Mouse (Mus musculus) CH12.LX (cell line): ENCODE results near the gene Il16. TPM values are rescaled to one million over a fixed set of nuclear protein-coding genes. Genes with fewer than 3 reads are reported as not detected.

Experiments
- DNase-seq: peaks from one replicate; pipeline ENCODE4 v3.0.0-alpha.2; 2013; ENCODE audit errors: extremely low read depth
- H3K27ac ChIP-seq: 2 replicates; pipeline ENCODE4 v1.5.1; 2012; ENCODE audit warnings: low read depth, mild to moderate bottlenecking, control low read depth, moderate library complexity; ENCODE audit not compliant: insufficient read depth
- H3K27me3 ChIP-seq: replicated peaks from 2 replicates; pipeline ENCODE3; 2012; ENCODE audit warnings: inconsistent platforms
- H3K36me3 ChIP-seq, 2 experiments: replicated peaks in 1 of 2; 2 replicates each; pipeline versions ENCODE3 to v1.6.1; 2012; ENCODE audit warnings: inconsistent platforms in 1 of 2, low read length in 1 of 2, mild to moderate bottlenecking in 1 of 2, mixed read lengths in 1 of 2, moderate library complexity in 1 of 2; ENCODE audit not compliant: control insufficient read depth in 1 of 2, insufficient read depth in 1 of 2
- H3K4me1 ChIP-seq, 2 experiments: 2 replicates each; pipeline ENCODE4 v1.6.1; 2012; ENCODE audit warnings: inconsistent platforms in 1 of 2, moderate library complexity in 1 of 2; ENCODE audit not compliant: insufficient read depth in 2 of 2, control insufficient read depth in 1 of 2
- H3K4me2 ChIP-seq: 2 replicates; pipeline ENCODE4 v1.6.1; 2012; ENCODE audit warnings: low read depth, mild to moderate bottlenecking, control low read depth; ENCODE audit not compliant: poor library complexity, insufficient read depth, severe bottlenecking
- H3K4me3 ChIP-seq, 3 experiments: fragments of 150-350 bp in 1 of 3; sonication (generic) in 1 of 3; replicated peaks in 1 of 3; 2 replicates each; pipeline versions ENCODE3 to v1.5.1; 2011 to 2012; ENCODE audit warnings: low read depth in 2 of 3, low read length in 2 of 3, mild to moderate bottlenecking in 2 of 3, moderate library complexity in 2 of 3, control low read depth in 1 of 3, improper control_type of control experiment in 1 of 3, inconsistent platforms in 1 of 3, mixed read lengths in 1 of 3; ENCODE audit not compliant: poor library complexity in 1 of 3
- H3K79me2 ChIP-seq: replicated peaks from 2 replicates; pipeline ENCODE4 v1.6.1; 2012; ENCODE audit warnings: mild to moderate bottlenecking, moderate library complexity; ENCODE audit not compliant: control insufficient read depth, poor library complexity, insufficient read depth, severe bottlenecking; ENCODE audit errors: extremely low read depth
- H3K9ac ChIP-seq: 2 replicates; pipeline ENCODE4 v1.6.1; 2012; ENCODE audit warnings: low read depth, mild to moderate bottlenecking, control low read depth, moderate library complexity; ENCODE audit not compliant: insufficient read depth
- H3K9me3 ChIP-seq: replicated peaks from 2 replicates; pipeline ENCODE3; 2012; ENCODE audit warnings: low read length, inconsistent platforms, mixed read lengths
- BHLHE40 ChIP-seq: IDR thresholded peaks from 2 replicates; pipeline ENCODE4 v1.6.1; 2011; ENCODE audit warnings: mild to moderate bottlenecking, low read depth, low read length, improper control_type of control experiment
- CHD1 ChIP-seq: IDR thresholded peaks from 2 replicates; pipeline ENCODE4 v1.6.1; 2012; ENCODE audit warnings: low read depth, low read length, improper control_type of control experiment, inconsistent platforms
- CHD2 ChIP-seq: IDR thresholded peaks from 2 replicates; pipeline ENCODE4 v1.6.1; 2011; ENCODE audit warnings: low read length, improper control_type of control experiment
- CTCF ChIP-seq, 2 experiments: IDR thresholded peaks in 1 of 2; conservative IDR thresholded peaks in 1 of 2; 2 replicates each; pipeline ENCODE4 v1.5.1; 2011 to 2012; ENCODE audit warnings: low read depth in 2 of 2, low read length in 2 of 2, improper control_type of control experiment in 1 of 2, inconsistent platforms in 1 of 2, mild to moderate bottlenecking in 1 of 2, moderate library complexity in 1 of 2
- E2F4 ChIP-seq: IDR thresholded peaks from 2 replicates; pipeline ENCODE4 v1.6.1; 2011; ENCODE audit warnings: low read depth, low read length, improper control_type of control experiment; ENCODE audit not compliant: insufficient replicate concordance
- ELF1 ChIP-seq: IDR thresholded peaks from 2 replicates; pipeline ENCODE4 v1.6.1; 2014; ENCODE audit warnings: low read depth, mild to moderate bottlenecking, inconsistent platforms, low read length, improper control_type of control experiment
- EP300 ChIP-seq: IDR thresholded peaks from 2 replicates; pipeline ENCODE4 v1.6.1; 2011; ENCODE audit warnings: low read length, improper control_type of control experiment
- ETS1 ChIP-seq: conservative IDR thresholded peaks from 2 replicates; pipeline ENCODE4 v1.6.1; 2012; ENCODE audit warnings: low read depth, mild to moderate bottlenecking, inconsistent platforms, low read length, improper control_type of control experiment, moderate library complexity
- GABPA ChIP-seq: IDR thresholded peaks from 2 replicates; pipeline ENCODE4 v1.6.1; 2012; ENCODE audit warnings: low read depth, low read length, improper control_type of control experiment, inconsistent platforms; ENCODE audit not compliant: insufficient replicate concordance
- IRF4 ChIP-seq: IDR thresholded peaks from 2 replicates; pipeline ENCODE4 v1.6.1; 2014; ENCODE audit warnings: low read depth, mild to moderate bottlenecking, inconsistent platforms, low read length, improper control_type of control experiment
- JUN ChIP-seq: IDR thresholded peaks from 2 replicates; pipeline ENCODE4 v1.6.1; 2011; ENCODE audit warnings: low read depth, mild to moderate bottlenecking, low read length, improper control_type of control experiment, moderate library complexity; ENCODE audit not compliant: insufficient read depth
- JUND ChIP-seq: conservative IDR thresholded peaks from 2 replicates; pipeline ENCODE4 v1.6.1; 2011; ENCODE audit warnings: low read depth, low read length, improper control_type of control experiment
- KAT2A ChIP-seq: IDR thresholded peaks from 2 replicates; pipeline ENCODE4 v1.6.1; 2012; ENCODE audit warnings: low read length, improper control_type of control experiment, inconsistent platforms; ENCODE audit not compliant: insufficient replicate concordance
- MAX ChIP-seq: IDR thresholded peaks from 2 replicates; pipeline ENCODE4 v1.6.1; 2011; ENCODE audit warnings: low read length, improper control_type of control experiment
- MAZ ChIP-seq: IDR thresholded peaks from 2 replicates; pipeline ENCODE4 v1.6.1; 2012; ENCODE audit warnings: low read depth, mild to moderate bottlenecking, inconsistent platforms, low read length, improper control_type of control experiment, moderate library complexity
- MEF2A ChIP-seq: IDR thresholded peaks from 2 replicates; pipeline ENCODE4 v1.6.1; 2014; ENCODE audit warnings: low read depth, mild to moderate bottlenecking, inconsistent platforms, low read length, improper control_type of control experiment, borderline replicate concordance
- MXI1 ChIP-seq: IDR thresholded peaks from 2 replicates; pipeline ENCODE4 v1.6.1; 2011; ENCODE audit warnings: mild to moderate bottlenecking, low read depth, low read length, improper control_type of control experiment
- MYC ChIP-seq: IDR thresholded peaks from 2 replicates; pipeline ENCODE4 v1.6.1; 2011; ENCODE audit warnings: low read depth, mild to moderate bottlenecking, improper control_type of control experiment, low read length
- NELFE ChIP-seq: IDR thresholded peaks from 2 replicates; pipeline ENCODE4 v1.6.1; 2011; ENCODE audit warnings: low read depth, low read length, improper control_type of control experiment
- NRF1 ChIP-seq: IDR thresholded peaks from 2 replicates; pipeline ENCODE4 v1.6.1; 2014; ENCODE audit warnings: low read depth, mild to moderate bottlenecking, inconsistent platforms, low read length, improper control_type of control experiment, moderate library complexity
- POLR2A ChIP-seq: IDR thresholded peaks from 2 replicates; pipeline ENCODE4 v1.6.1; 2011; ENCODE audit warnings: low read depth, mild to moderate bottlenecking, improper control_type of control experiment, low read length
- POLR2AphosphoS2 ChIP-seq: IDR thresholded peaks from 2 replicates; pipeline ENCODE4 v1.6.1; 2011; ENCODE audit warnings: low read depth, low read length, improper control_type of control experiment
- RAD21 ChIP-seq: IDR thresholded peaks from 2 replicates; pipeline ENCODE4 v1.6.1; 2011; ENCODE audit warnings: low read depth, mild to moderate bottlenecking, low read length, improper control_type of control experiment, moderate library complexity
- RCOR1 ChIP-seq: conservative IDR thresholded peaks from 2 replicates; pipeline ENCODE4 v1.6.1; 2012; ENCODE audit warnings: low read depth, mild to moderate bottlenecking, inconsistent platforms, low read length, improper control_type of control experiment
- SIN3A ChIP-seq: IDR thresholded peaks from 2 replicates; pipeline ENCODE4 v1.6.1; 2012; ENCODE audit warnings: low read length, improper control_type of control experiment, inconsistent platforms
- SMC3 ChIP-seq: IDR thresholded peaks from 2 replicates; pipeline ENCODE4 v1.6.1; 2011; ENCODE audit warnings: low read depth, low read length, improper control_type of control experiment
- TBP ChIP-seq: conservative IDR thresholded peaks from 2 replicates; pipeline ENCODE4 v1.6.1; 2011; ENCODE audit warnings: low read depth, low read length, improper control_type of control experiment
- TCF12 ChIP-seq: IDR thresholded peaks from 2 replicates; pipeline ENCODE4 v1.6.1; 2014; ENCODE audit warnings: low read depth, mild to moderate bottlenecking, inconsistent platforms, low read length, improper control_type of control experiment
- USF1 ChIP-seq: IDR thresholded peaks from 2 replicates; pipeline ENCODE4 v1.6.1; 2014; ENCODE audit warnings: low read depth, mild to moderate bottlenecking, inconsistent platforms, low read length, improper control_type of control experiment
- ZC3H11A ChIP-seq: IDR thresholded peaks from 2 replicates; pipeline ENCODE4 v1.6.1; 2012; ENCODE audit warnings: low read depth, mild to moderate bottlenecking, inconsistent platforms, low read length, improper control_type of control experiment
- ZKSCAN1 ChIP-seq: IDR thresholded peaks from 2 replicates; pipeline ENCODE4 v1.6.1; 2012; ENCODE audit warnings: low read depth, inconsistent platforms, low read length, improper control_type of control experiment, borderline replicate concordance
- ZMIZ1 ChIP-seq: IDR thresholded peaks from 2 replicates; pipeline ENCODE4 v1.6.1; 2012; ENCODE audit warnings: low read depth, mild to moderate bottlenecking, inconsistent platforms, low read length, improper control_type of control experiment
- ZNF384 ChIP-seq: IDR thresholded peaks from 2 replicates; pipeline ENCODE4 v1.6.1; 2012; ENCODE audit warnings: low read depth, low read length, improper control_type of control experiment, inconsistent platforms
- dilution Hi-C: fragments of 300-500 bp; cut with MboI; formaldehyde crosslinking; loops from 2 replicates; pipeline ENCODE4 v1.14.3; 2020; ENCODE audit warnings: low sequenced_read_pairs; ENCODE audit not compliant: extremely low pct_unique_long_range_greater_than_20kb, extremely low pct_ligation_motif_present
- in situ Hi-C: fragments of 300-500 bp; cut with MboI; formaldehyde crosslinking; loops from 3 replicates; pipeline ENCODE4 v1.14.3; 2019; ENCODE audit warnings: low sequenced_read_pairs, low pct_ligation_motif_present, low pct_unique_long_range_greater_than_20kb, mixed read lengths
- polyA plus RNA-seq: library from polyadenylated mRNA; unstranded; fragments of >175 nt; gene quantifications from 2 replicates; pipeline ENCODE4 v1.2.1, GENCODE M21; 2012; ENCODE audit warnings: low read depth; ENCODE audit not compliant: insufficient read length
- total RNA-seq, 2 experiments: library from RNA; depleted of rRNA; stranded (reverse); fragments of 300-350 nt in 1 of 2; fragments of >200 nt in 1 of 2; gene quantifications; 2 replicates each; pipeline ENCODE4 v1.2.3; 2012 to 2014

The Il16 gene
- total and polyA plus RNA-seq, 3 experiments = 39.8 to 62.1 (median 55.5) TPM

DNA sequence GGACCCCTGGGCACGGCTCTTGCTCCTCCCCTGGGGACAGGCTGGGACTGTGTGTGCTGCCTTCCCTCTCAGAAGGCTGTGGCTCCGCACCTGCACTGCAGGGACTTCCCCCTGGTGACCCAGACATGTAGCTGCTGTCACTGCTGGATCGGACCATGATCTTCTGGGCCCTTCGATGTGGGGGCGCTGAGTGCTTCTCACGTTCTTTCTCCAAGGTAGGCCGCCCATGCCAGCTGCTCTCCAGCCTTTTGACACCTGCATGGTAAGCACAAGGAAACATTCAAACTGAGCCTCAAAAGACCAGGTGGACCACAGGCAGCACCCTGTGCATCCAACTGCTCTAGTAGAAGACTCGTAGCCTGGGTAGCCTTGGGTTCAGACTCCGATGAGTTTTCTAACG is 84.5 kb downstream of the Il16 start:
- Histone ChIP-seq H3K36me3 (peaks cover 0 to 2% of the 10 kb centered on the region in 2 experiments), H3K4me3 (peak overlapping the region in 2 of 3 experiments; percentile 24 to 35), H3K4me1 (peaks cover 19 to 62% of the 10 kb centered on the region in 2 experiments), H3K4me2 (peak overlapping the region; percentile 18; the same call in 1 of the 2 replicates), H3K79me2 (no peaks in the 10 kb centered on the region), H3K9ac (no peak overlapping the region), H3K9me3 (peaks cover 14% of the 10 kb centered on the region)
- TF ChIP-seq POLR2A (no peak), KAT2A (no peak), ETS1 (peak; percentile 61), USF1 (no peak), MAX (peak; percentile 62), JUND (no peak; the same call in 1 of the 2 replicates), JUN (no peak), MXI1 (no peak), MAZ (no peak), CHD1 (no peak), NELFE (no peak), ZMIZ1 (no peak), SMC3 (peak; percentile 2; the same call in 1 of the 2 replicates), SIN3A (no peak), TCF12 (peak; percentile 97), RCOR1 (no peak), RAD21 (no peak), ZC3H11A (no peak), TBP (no peak), GABPA (no peak), ZNF384 (no peak), BHLHE40 (peak; percentile 92), NRF1 (no peak), POLR2AphosphoS2 (no peak), ELF1 (no peak), CTCF (conservative IDR thresholded peaks at IDR 0.05 in 1 of 2, IDR thresholded peaks at IDR 0.05 in 1 of 2; ENCODE audit: low read depth in 2 of 2, low read length in 2 of 2) (no peak), ZKSCAN1 (no peak), IRF4 (0 out of 2 replicates have a peak, but pooled peaks have one; percentile 37), MYC (peak; percentile 52; the same call in 1 of the 2 replicates), CHD2 (no peak), E2F4 (no peak), EP300 (peak; percentile 1; the same call in 1 of the 2 replicates), MEF2A (no peak)
- TF ChIP-seq, all 38 proteins: peak for 8
- DNase-seq = peak; percentile 82
- peak overlapping the region; percentile 96 for H3K27ac ChIP-seq
- dilution Hi-C loops = no loop called here
- H3K27me3 ChIP-seq = no peaks in the 10 kb centered on the region
- in situ Hi-C loops = loop anchor here (25.0 kb wide), 1 partner anchor 226 kb away; the partner anchor contains the start of genes Mesd and Tlnrd1
